Mouse (Mus musculus): ENCODE data around the gene Tbc1d2.

DNA sequence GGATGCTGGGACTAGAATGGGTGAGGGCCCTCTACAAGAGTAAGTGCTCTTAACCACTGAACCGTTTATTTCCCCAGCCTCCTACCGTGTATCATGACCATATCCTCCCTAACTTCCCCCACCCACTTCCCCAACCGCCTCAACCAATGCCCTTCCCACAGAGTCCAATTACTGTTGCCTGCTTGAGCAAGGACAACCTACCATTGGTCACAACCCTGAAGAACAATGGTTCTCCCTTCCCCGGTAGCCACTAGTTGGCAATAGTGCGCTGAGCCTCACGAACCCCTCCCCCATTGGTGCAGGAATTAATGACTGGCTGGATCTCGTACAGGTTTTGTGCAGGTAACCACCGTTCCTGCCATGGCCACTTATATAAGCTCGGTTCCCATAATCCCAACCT, 19.6 kb downstream of the Tbc1d2 start:
- TF ChIP-seq CTCF (IDR thresholded peaks at IDR 0.05) (peak; percentile 43), EP300 (IDR thresholded peaks at IDR 0.05) (no peak)

Data from lung, postnatal 0 days (tissue).